Mouse (Mus musculus): ENCODE data around the gene C8b. TPM values are rescaled to one million over a fixed set of nuclear protein-coding genes. Genes with fewer than 3 reads are reported as not detected.

C8b gene
- not detected in 2 replicates for polyA plus RNA-seq (2015; fragmentation: Nextera tagmentation; extraction: Ambion mirVana)

GRCm38 (mm10) chr4:104766065-104766464 is at the start of gene C8b:
Gene C8b, plus strand, starts transcription at chr4:104766317.

Other genes starting within 250 kb of the C8b start
- gene Gm17662, start 91.0 kb downstream of the C8b start, polyA plus RNA-seq (2015; fragmentation: Nextera tagmentation; extraction: Ambion mirVana): not detected in 2 replicates
- gene C8a, start 110.1 kb downstream of the C8b start, polyA plus RNA-seq (2015; fragmentation: Nextera tagmentation; extraction: Ambion mirVana): not detected in 2 replicates
- gene Fyb2, start 147.1 kb downstream of the C8b start, polyA plus RNA-seq (2015; fragmentation: Nextera tagmentation; extraction: Ambion mirVana): 0.10 TPM in 1 of 2 replicates, not detected in the other

Measured in skeletal muscle tissue, postnatal 0 days (tissue).